Mouse (Mus musculus): Measurements from ENCODE around the gene Fcho2.

GRCm38 (mm10) chr13:98819094-98819493, 3.8 kb upstream of the Fcho2 start:
- no peak for TF ChIP-seq USF2 (IDR thresholded peaks at IDR 0.05; ENCODE audit: borderline replicate concordance in 1 of 2, insufficient read depth in 1 of 2, low read depth in 1 of 2, low read length in 2 of 2)
- TF ChIP-seq TAL1 (IDR thresholded peaks at IDR 0.05; ENCODE audit: low read length), result no peak
- no peak for TF ChIP-seq POLR2A (IDR thresholded peaks at IDR 0.05; ENCODE audit: control insufficient read depth in 1 of 2, insufficient read depth in 1 of 2, low read depth in 1 of 2, low read length in 2 of 2, poor library complexity in 1 of 2)
- no peak for TF ChIP-seq MAZ (IDR thresholded peaks at IDR 0.05; ENCODE audit: low read depth, low read length)
- TF ChIP-seq POLR2AphosphoS2 (IDR thresholded peaks at IDR 0.05; ENCODE audit: low read length), result no peak
- TF ChIP-seq HCFC1 (IDR thresholded peaks at IDR 0.05; ENCODE audit: low read depth, low read length), result no peak
- no peak for TF ChIP-seq CHD2 (IDR thresholded peaks at IDR 0.05; ENCODE audit: low read length)
- no peak for TF ChIP-seq GATA1 (IDR thresholded peaks at IDR 0.05; ENCODE audit: low read depth, low read length)
- TF ChIP-seq RCOR1 (IDR thresholded peaks at IDR 0.05; ENCODE audit: low read depth, low read length), result no peak
- no peak for TF ChIP-seq CTCF (IDR thresholded peaks at IDR 0.05 in 2 of 3, conservative IDR thresholded peaks at IDR 0.05 in 1 of 3; ENCODE audit: control insufficient read depth in 1 of 3, insufficient read depth in 1 of 3, low read depth in 2 of 3, low read length in 3 of 3, poor library complexity in 1 of 3, severe bottlenecking in 1 of 3)
- no peak for TF ChIP-seq ZNF384 (IDR thresholded peaks at IDR 0.05; ENCODE audit: low read depth, low read length)
- no peak for TF ChIP-seq JUND (IDR thresholded peaks at IDR 0.05; ENCODE audit: low read depth, low read length)
